Mouse (Mus musculus): ENCODE data around the gene Epx.

DNA sequence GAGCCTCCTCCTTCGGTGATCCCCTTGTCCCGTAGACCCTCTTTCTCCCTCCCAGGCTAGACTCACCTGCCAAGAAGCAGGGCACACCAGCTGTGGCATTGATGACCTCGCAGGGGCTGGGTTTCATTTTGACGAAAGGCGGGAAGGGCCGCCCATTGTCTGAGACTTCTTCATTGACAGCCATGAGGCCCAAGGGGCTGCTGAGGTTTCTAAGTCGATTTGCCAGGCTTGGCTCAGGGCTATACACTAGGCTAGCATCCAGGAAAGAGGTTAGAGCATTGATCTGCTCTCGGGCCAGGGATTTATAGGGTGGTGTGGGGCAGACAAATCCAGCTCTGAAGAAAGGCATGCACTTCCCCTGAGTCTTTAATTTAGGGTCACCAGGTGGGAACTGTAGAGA, 60.5 kb downstream of the Epx start:
- TF ChIP-seq CTCF (IDR thresholded peaks at IDR 0.05; ENCODE audit: control insufficient read depth, insufficient read depth, low read length) (no peak), POLR2A (IDR thresholded peaks at IDR 0.05; ENCODE audit: borderline replicate concordance, control insufficient read depth, low read depth, low read length) (no peak)

All from bone marrow, adult 2 months (tissue).